8 mouse cellular contexts compared by ENCODE assay signal in the genomic region with DNA sequence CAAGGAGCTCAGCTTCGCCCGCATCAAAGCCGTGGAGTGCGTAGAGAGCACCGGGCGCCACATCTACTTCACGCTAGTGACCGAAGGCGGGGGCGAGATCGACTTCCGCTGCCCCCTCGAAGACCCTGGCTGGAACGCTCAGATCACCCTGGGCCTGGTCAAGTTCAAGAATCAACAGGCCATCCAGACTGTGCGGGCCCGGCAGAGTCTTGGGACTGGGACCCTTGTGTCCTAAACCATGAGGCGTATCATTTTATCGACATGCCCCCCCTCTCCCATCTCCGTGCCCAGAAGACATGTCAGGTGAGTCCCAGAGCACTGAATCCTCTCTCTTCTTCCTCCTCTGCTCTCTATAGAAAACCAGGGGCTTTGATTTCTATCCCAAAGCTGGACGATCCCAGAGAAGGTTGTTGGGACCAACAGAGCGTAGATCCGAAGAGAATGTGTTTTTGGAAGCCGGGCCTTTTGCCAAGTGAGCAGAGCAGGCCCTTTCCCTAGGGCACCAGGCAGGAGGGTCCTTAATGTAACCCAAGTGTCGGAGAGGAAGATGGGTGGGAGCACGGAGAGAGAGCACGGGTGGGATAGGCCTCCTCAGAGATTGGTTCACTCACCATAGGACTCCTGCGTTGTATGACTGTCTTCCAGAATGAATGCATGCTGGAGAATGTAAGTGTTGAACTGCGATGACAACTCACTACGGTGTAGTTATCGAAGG. TPM values are rescaled to one million over a fixed set of nuclear protein-coding genes. Genes with fewer than 3 reads are reported as not detected.
A peak's percentile ranks its signal among the peaks of the same experiment; 100 is the strongest.
DNase-seq lines count a peak whose midpoint lies in the region; ATAC-seq and TF ChIP-seq lines count a peak whose summit lies in the region.

No protein-coding gene starts in this region.

- peak overlapping the region; percentile 74 for H3K4me3 ChIP-seq in kidney, embryonic 16.5 days (ENCODE audit: low read length)
- H3K4me3 ChIP-seq in cortical plate, adult 2 months (ENCODE audit: insufficient read depth, low read length): peak overlapping the region; percentile 62
- peak overlapping the region; percentile 56 for H3K4me3 ChIP-seq in hindbrain, postnatal 0 days (ENCODE audit: low read length)
- peak overlapping the region; percentile 55 for H3K4me3 ChIP-seq in midbrain, postnatal 0 days (ENCODE audit: low read depth, low read length)

- peak; percentile 4; the same call in 1 of the 2 replicates for ATAC-seq in kidney, embryonic 16.5 days (ENCODE audit: low FRiP score, low TSS enrichment)
- ATAC-seq in hindbrain, postnatal 0 days: no peak
- ATAC-seq in midbrain, postnatal 0 days (ENCODE audit: low FRiP score): 0 out of 2 replicates have a peak, but pooled peaks have one; percentile 6

- no peak for TF ChIP-seq CTCF in cortical plate, adult 2 months (IDR thresholded peaks at IDR 0.05; ENCODE audit: extremely low read depth, insufficient read depth, low read length)
- no peak for TF ChIP-seq CTCF in hindbrain, postnatal 0 days (IDR thresholded peaks at IDR 0.05; ENCODE audit: low read depth)
- TF ChIP-seq CTCF in midbrain, postnatal 0 days (IDR thresholded peaks at IDR 0.05): no peak

- TF ChIP-seq POLR2A in cortical plate, adult 2 months (IDR thresholded peaks at IDR 0.05; ENCODE audit: extremely low read depth, insufficient read depth, low read length): no peak

- H3K36me3 ChIP-seq in kidney, embryonic 16.5 days (ENCODE audit: insufficient read depth, low read length): peaks cover 15% of the 10 kb centered on the region; the same call in 1 of the 2 replicates
- H3K36me3 ChIP-seq in hindbrain, postnatal 0 days (ENCODE audit: insufficient read depth, low read length): no peaks in the 10 kb centered on the region; the same call in 1 of the 2 replicates
- H3K36me3 ChIP-seq in midbrain, postnatal 0 days (ENCODE audit: insufficient read depth, low read length): no peaks in the 10 kb centered on the region

- no peaks in the 10 kb centered on the region for H3K27me3 ChIP-seq in kidney, embryonic 16.5 days (ENCODE audit: insufficient read depth, low read length)
- H3K27me3 ChIP-seq in hindbrain, postnatal 0 days (ENCODE audit: insufficient read depth, low read length): no peaks in the 10 kb centered on the region
- no peaks in the 10 kb centered on the region for H3K27me3 ChIP-seq in midbrain, postnatal 0 days (ENCODE audit: insufficient read depth, low read length)

- H3K9me3 ChIP-seq in kidney, embryonic 16.5 days (ENCODE audit: low read length): no peaks in the 10 kb centered on the region
- no peaks in the 10 kb centered on the region for H3K9me3 ChIP-seq in hindbrain, postnatal 0 days (ENCODE audit: low read length)
- H3K9me3 ChIP-seq in midbrain, postnatal 0 days (ENCODE audit: low read length): no peaks in the 10 kb centered on the region

- H3K4me2 ChIP-seq in kidney, embryonic 16.5 days (replicated peaks; ENCODE audit: low read depth, low read length): peak overlapping the region; percentile 84
- peak overlapping the region; percentile 94 for H3K4me2 ChIP-seq in hindbrain, postnatal 0 days (ENCODE audit: low read depth, low read length)
- H3K4me2 ChIP-seq in midbrain, postnatal 0 days (ENCODE audit: low read depth, low read length, poor library complexity, severe bottlenecking): peak overlapping the region; percentile 88

- DNase-seq in kidney, adult 18-20 months: no peak
- no peak for DNase-seq in hindbrain, postnatal 0 days (ENCODE audit: low spot score)
- DNase-seq in midbrain, postnatal 0 days (ENCODE audit: low spot score): no peak
- DNase-seq in T-cell, adult 2 months (ENCODE audit: low spot score): no peak
- no peak for DNase-seq in cerebellum, postnatal 36 days
- DNase-seq in gastrocnemius, postnatal 10 days: no peak

- H3K9ac ChIP-seq in kidney, embryonic 16.5 days (replicated peaks; ENCODE audit: low read length): peak overlapping the region; percentile 96
- peak overlapping the region; percentile 76 for H3K9ac ChIP-seq in hindbrain, postnatal 0 days (replicated peaks; ENCODE audit: low read length)
- H3K9ac ChIP-seq in midbrain, postnatal 0 days (replicated peaks; ENCODE audit: low read length, poor library complexity, severe bottlenecking): peak overlapping the region; percentile 77

- peak overlapping the region; percentile 85 for H3K27ac ChIP-seq in kidney, embryonic 16.5 days (ENCODE audit: low read length)
- peak overlapping the region; percentile 67; the same call in 1 of the 2 replicates for H3K27ac ChIP-seq in cortical plate, adult 2 months (ENCODE audit: insufficient read depth, low read length)
- H3K27ac ChIP-seq in hindbrain, postnatal 0 days: peak overlapping the region; percentile 59; the same call in 1 of the 2 replicates
- H3K27ac ChIP-seq in midbrain, postnatal 0 days (ENCODE audit: low read depth, low read length): peak overlapping the region; percentile 60; the same call in 1 of the 2 replicates

- peaks cover 76% of the 10 kb centered on the region for H3K4me1 ChIP-seq in kidney, embryonic 16.5 days (ENCODE audit: insufficient read depth, low read length)
- H3K4me1 ChIP-seq in cortical plate, adult 2 months (ENCODE audit: control insufficient read depth, insufficient read depth, low read length): no peaks in the 10 kb centered on the region; the same call in 1 of the 2 replicates
- peaks cover 11% of the 10 kb centered on the region; the same call in 1 of the 2 replicates for H3K4me1 ChIP-seq in hindbrain, postnatal 0 days (ENCODE audit: insufficient read depth, low read length)
- H3K4me1 ChIP-seq in midbrain, postnatal 0 days (ENCODE audit: insufficient read depth, low read length): peaks cover 12% of the 10 kb centered on the region; the same call in 1 of the 2 replicates

- WGBS in kidney, embryonic 16.5 days: 10% methylated on average over 30 of the region's 30 CpGs
- 29% methylated on average over 29 of the region's 30 CpGs for WGBS in hindbrain, postnatal 0 days
- 28% methylated on average over 30 of the region's 30 CpGs for WGBS in midbrain, postnatal 0 days

RNA-seq across cellular contexts. Expression of a gene that starts 0.8 kb away (rescaled TPM):
- 79.6 and 87.5 TPM in 2 replicates for polyA plus RNA-seq in kidney, embryonic 16.5 days (2015; fragmentation: Nextera tagmentation; extraction: Ambion mirVana)
- polyA plus RNA-seq in cortical plate, adult 2 months (2012; rRNA removed): 55.8 and 57.3 TPM in 2 replicates
- 66.4 and 82.3 TPM in 2 replicates for total RNA-seq in hindbrain, postnatal 0 days (2014; rRNA removed)
- polyA plus RNA-seq in hindbrain, postnatal 0 days (2015; fragmentation: Nextera tagmentation; extraction: Ambion mirVana): 51.1 and 51.5 TPM in 2 replicates
- total RNA-seq in midbrain, postnatal 0 days (2014; rRNA removed): 45.1 and 54.4 TPM in 2 replicates
- 48.5 and 48.9 TPM in 2 replicates for polyA plus RNA-seq in midbrain, postnatal 0 days (2015; fragmentation: Nextera tagmentation; extraction: Ambion mirVana)
- total RNA-seq in gastrocnemius, postnatal 10 days (2021): 10 to 100 TPM; 24.1 to 36.7 TPM

RNA-seq across cellular contexts. Expression of a gene that starts 12.5 kb away (rescaled TPM):
- 21.9 and 23.5 TPM in 2 replicates for polyA plus RNA-seq in kidney, embryonic 16.5 days (2015; fragmentation: Nextera tagmentation; extraction: Ambion mirVana)
- 17.4 and 18.8 TPM in 2 replicates for polyA plus RNA-seq in cortical plate, adult 2 months (2012; rRNA removed)
- 1.3 and 2.4 TPM in 2 replicates for total RNA-seq in hindbrain, postnatal 0 days (2014; rRNA removed)
- 1.0 and 1.1 TPM in 2 replicates for polyA plus RNA-seq in hindbrain, postnatal 0 days (2015; fragmentation: Nextera tagmentation; extraction: Ambion mirVana)
- total RNA-seq in midbrain, postnatal 0 days (2014; rRNA removed): 2.2 TPM in 1 of 2 replicates, not detected in the other
- polyA plus RNA-seq in midbrain, postnatal 0 days (2015; fragmentation: Nextera tagmentation; extraction: Ambion mirVana): 0.57 and 0.70 TPM in 2 replicates
- 100 to 1,000 TPM; 162 to 214 TPM for total RNA-seq in gastrocnemius, postnatal 10 days (2021)

RNA-seq across cellular contexts. Expression of a gene that starts 46.9 kb away (rescaled TPM):
- 141 and 157 TPM in 2 replicates for polyA plus RNA-seq in kidney, embryonic 16.5 days (2015; fragmentation: Nextera tagmentation; extraction: Ambion mirVana)
- 346 and 369 TPM in 2 replicates for polyA plus RNA-seq in cortical plate, adult 2 months (2012; rRNA removed)
- total RNA-seq in hindbrain, postnatal 0 days (2014; rRNA removed): 93.1 and 95.2 TPM in 2 replicates
- polyA plus RNA-seq in hindbrain, postnatal 0 days (2015; fragmentation: Nextera tagmentation; extraction: Ambion mirVana): 33.0 and 35.2 TPM in 2 replicates
- 48.1 and 64.3 TPM in 2 replicates for total RNA-seq in midbrain, postnatal 0 days (2014; rRNA removed)
- polyA plus RNA-seq in midbrain, postnatal 0 days (2015; fragmentation: Nextera tagmentation; extraction: Ambion mirVana): 21.6 and 25.1 TPM in 2 replicates
- 10 to 100 TPM; 63.5 to 70.3 TPM for total RNA-seq in gastrocnemius, postnatal 10 days (2021)

RNA-seq across cellular contexts. Expression of a gene that starts 51.6 kb away (rescaled TPM):
- polyA plus RNA-seq in kidney, embryonic 16.5 days (2015; fragmentation: Nextera tagmentation; extraction: Ambion mirVana): 29.1 and 30.8 TPM in 2 replicates
- 2.9 and 3.0 TPM in 2 replicates for polyA plus RNA-seq in cortical plate, adult 2 months (2012; rRNA removed)
- 0.21 TPM in 1 of 2 replicates, not detected in the other for total RNA-seq in hindbrain, postnatal 0 days (2014; rRNA removed)
- polyA plus RNA-seq in hindbrain, postnatal 0 days (2015; fragmentation: Nextera tagmentation; extraction: Ambion mirVana): 0.39 and 0.40 TPM in 2 replicates
- total RNA-seq in midbrain, postnatal 0 days (2014; rRNA removed): 0.90 and 1.9 TPM in 2 replicates
- 0.56 and 0.64 TPM in 2 replicates for polyA plus RNA-seq in midbrain, postnatal 0 days (2015; fragmentation: Nextera tagmentation; extraction: Ambion mirVana)
- total RNA-seq in gastrocnemius, postnatal 10 days (2021): under 1 TPM; 0.11 to 0.12 TPM
